Mouse (Mus musculus) intestine, embryonic 16.5 days (tissue): ENCODE results near the gene Creb3l2. TPM values are rescaled to one million over a fixed set of nuclear protein-coding genes. Genes with fewer than 3 reads are reported as not detected.
"Not testable (repeated sequence)": the region's sequence is repeated elsewhere in the genome, so short reads cannot be mapped to it uniquely, and the experiment has no call there.

Experiments
- ATAC-seq: fragments of 200-750 bp; cut with Nextera tagmentation; 2 replicates; pipeline ENCODE4 v1.8.0; 2017; ENCODE audit warnings: moderate TSS enrichment, moderate library complexity
- H3K27ac ChIP-seq: fragments of 300-500 bp; sonication (generic); 2 replicates; pipeline ENCODE4 v1.5.1; 2014; ENCODE audit warnings: mild to moderate bottlenecking, low read length
- H3K27me3 ChIP-seq: fragments of 300-500 bp; sonication (generic); replicated peaks from 2 replicates; pipeline ENCODE4 v1.6.1; 2014; ENCODE audit warnings: low read length, control low read depth, mixed read lengths; ENCODE audit not compliant: control insufficient read depth, insufficient read depth
- H3K36me3 ChIP-seq: fragments of 300-500 bp; sonication (generic); 2 replicates; pipeline ENCODE4 v1.6.1; 2014; ENCODE audit warnings: low read length, control low read depth; ENCODE audit not compliant: control insufficient read depth, insufficient read depth
- H3K4me1 ChIP-seq: fragments of 300-500 bp; sonication (generic); 2 replicates; pipeline ENCODE4 v1.6.1; 2014; ENCODE audit warnings: low read length, control low read depth, mixed read lengths; ENCODE audit not compliant: control insufficient read depth, insufficient read depth
- H3K4me2 ChIP-seq: fragments of 300-500 bp; sonication (generic); 2 replicates; pipeline ENCODE4 v1.6.1; 2014; ENCODE audit warnings: low read depth, low read length, control low read depth
- H3K4me3 ChIP-seq: fragments of 300-500 bp; sonication (generic); 2 replicates; pipeline ENCODE4 v1.5.1; 2014; ENCODE audit warnings: mild to moderate bottlenecking, low read length
- H3K9ac ChIP-seq: fragments of 300-500 bp; sonication (generic); 2 replicates; pipeline ENCODE4 v1.6.1; 2014; ENCODE audit warnings: low read depth, low read length
- H3K9me3 ChIP-seq: fragments of 300-500 bp; sonication (generic); 2 replicates; pipeline ENCODE4 v1.6.1; 2016; ENCODE audit warnings: low read length, control low read depth; ENCODE audit not compliant: control insufficient read depth
- WGBS: fragments of 180-500 bp; shearing (Covaris S2); extraction: QIAGEN DNeasy Blood & Tissue Kit; methylation state at CpG from one replicate; pipeline ENCODE4 v1.1.7; 2014; 5-methylcytosine and 5-hydroxymethylcytosine counted together
- polyA plus RNA-seq: library from polyadenylated mRNA; unstranded; fragments of >200 nt; fragmentation: Nextera tagmentation; extraction: Ambion mirVana; gene quantifications from 2 replicates; pipeline ENCODE4 v1.2.1, GENCODE M21; 2015

The Creb3l2 gene
- polyA plus RNA-seq, 1 experiment from 2014 or later: 13.4 TPM

- WGBS: 73% methylated on average over 6 of the region's 6 CpGs
- H3K4me1 ChIP-seq: peaks cover 22% of the 10 kb centered on the region
- H3K9me3 ChIP-seq: no peaks in the 10 kb centered on the region
- H3K27me3 ChIP-seq: no peaks in the 10 kb centered on the region
- H3K4me2 ChIP-seq: no peak overlapping the region
- H3K36me3 ChIP-seq: no peaks in the 10 kb centered on the region
- no peak overlapping the region for H3K4me3 ChIP-seq
- no peak overlapping the region for H3K9ac ChIP-seq
- no peak for ATAC-seq
- H3K27ac ChIP-seq: no peak overlapping the region
Observed at GRCm38 (mm10) chr6:37392262-37392661, 49.7 kb downstream of the Creb3l2 start.

DNA sequence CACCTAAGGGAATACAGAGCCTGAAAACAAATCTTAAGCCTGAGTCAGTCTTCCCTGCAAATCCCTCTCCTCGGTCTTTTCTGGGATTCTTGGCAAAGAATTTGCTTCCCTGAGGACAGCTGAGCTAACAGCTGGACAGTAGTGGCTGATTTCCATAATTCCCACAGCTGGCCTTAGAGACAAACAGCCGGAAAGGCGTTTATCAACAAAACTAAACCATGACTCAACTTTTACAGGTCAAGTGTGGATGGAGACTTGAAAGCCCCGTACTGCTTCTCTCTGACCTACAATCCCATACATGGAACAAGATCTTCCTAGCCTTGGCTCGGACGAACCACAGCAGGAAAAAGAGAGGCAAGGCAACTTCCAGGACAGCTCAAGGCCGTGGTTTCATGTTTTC lies 50.6 kb downstream of the Creb3l2 start:
- WGBS: 54% methylated on average over 7 of the region's 7 CpGs
- peak; percentile 41; the same call in 1 of the 2 replicates for ATAC-seq

GRCm38 (mm10) chr6:37388960-37389359 lies 53.0 kb downstream of the Creb3l2 start:
- Histone ChIP-seq H3K4me3 (no peak overlapping the region), H3K36me3 (no peaks in the 10 kb centered on the region), H3K4me2 (no peak overlapping the region), H3K27me3 (no peaks in the 10 kb centered on the region), H3K9ac (no peak overlapping the region), H3K27ac (no peak overlapping the region), H3K4me1 (peaks cover 20% of the 10 kb centered on the region), H3K9me3 (no peaks in the 10 kb centered on the region)
- peak; percentile 63 for ATAC-seq
- WGBS: 40% methylated on average over 8 of the region's 8 CpGs

More for the DNA sequence above, 50.6 kb downstream of the Creb3l2 start:
- Histone ChIP-seq H3K4me1 (peaks cover 22% of the 10 kb centered on the region), H3K4me2 (no peak overlapping the region), H3K9me3 (no peaks in the 10 kb centered on the region), H3K4me3 (no peak overlapping the region), H3K27me3 (no peaks in the 10 kb centered on the region), H3K27ac (no peak overlapping the region), H3K36me3 (no peaks in the 10 kb centered on the region), H3K9ac (no peak overlapping the region)

DNA sequence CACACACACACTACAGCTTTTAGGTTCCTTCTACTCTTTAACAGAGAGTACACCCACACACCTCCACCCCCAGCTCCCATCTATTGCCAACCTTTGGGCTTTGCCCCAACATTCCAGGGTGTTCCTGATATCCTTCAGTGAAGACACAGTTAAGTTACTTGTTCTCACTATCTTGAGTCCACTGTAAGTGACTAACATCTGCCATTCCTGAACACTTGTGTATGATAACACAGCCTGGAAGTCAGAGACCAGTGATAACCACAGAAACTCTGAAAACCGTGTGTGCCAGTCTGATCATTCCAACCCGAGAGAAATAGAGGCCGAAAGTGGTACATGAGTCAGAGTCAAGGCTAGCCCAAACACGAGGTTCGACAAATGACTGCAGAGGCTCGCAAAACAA lies 53.4 kb downstream of the Creb3l2 start:
- Histone ChIP-seq H3K36me3 (no peaks in the 10 kb centered on the region), H3K4me1 (peaks cover 20% of the 10 kb centered on the region), H3K9me3 (no peaks in the 10 kb centered on the region), H3K4me2 (no peak overlapping the region), H3K27ac (peak overlapping the region; percentile 0; the same call in 1 of the 2 replicates), H3K27me3 (no peaks in the 10 kb centered on the region), H3K9ac (no peak overlapping the region), H3K4me3 (no peak overlapping the region)
- peak; percentile 53; the same call in 1 of the 2 replicates for ATAC-seq
- WGBS: 63% methylated on average over 6 of the region's 6 CpGs

GRCm38 (mm10) chr6:37387281-37387680 lies 54.7 kb downstream of the Creb3l2 start:
- H3K9me3 ChIP-seq: no peaks in the 10 kb centered on the region
- 76% methylated on average over 4 of the region's 4 CpGs for WGBS
- no peaks in the 10 kb centered on the region for H3K27me3 ChIP-seq
- H3K4me3 ChIP-seq: no peak overlapping the region
- H3K9ac ChIP-seq: no peak overlapping the region
- ATAC-seq: no peak
- H3K4me2 ChIP-seq: no peak overlapping the region
- no peaks in the 10 kb centered on the region for H3K36me3 ChIP-seq
- peaks cover 17% of the 10 kb centered on the region for H3K4me1 ChIP-seq
- H3K27ac ChIP-seq: no peak overlapping the region

GRCm38 (mm10) chr6:37385602-37386285 lies 56.2 kb downstream of the Creb3l2 start:
- ATAC-seq: no peak
- WGBS: 78% methylated on average over 2 of the region's 2 CpGs
- no peak overlapping the region for H3K27ac ChIP-seq
- no peaks in the 10 kb centered on the region for H3K36me3 ChIP-seq
- peaks cover 4% of the 10 kb centered on the region for H3K4me1 ChIP-seq
- H3K9me3 ChIP-seq: no peaks in the 10 kb centered on the region
- no peak overlapping the region for H3K4me3 ChIP-seq
- H3K9ac ChIP-seq: no peak overlapping the region
- H3K27me3 ChIP-seq: no peaks in the 10 kb centered on the region
- H3K4me2 ChIP-seq: no peak overlapping the region

- no peak overlapping the region for H3K27ac ChIP-seq
- H3K36me3 ChIP-seq: no peaks in the 10 kb centered on the region
- ATAC-seq: no peak
- H3K4me3 ChIP-seq: no peak overlapping the region
- H3K9ac ChIP-seq: no peak overlapping the region
- no peak overlapping the region for H3K4me2 ChIP-seq
- H3K4me1 ChIP-seq: no peaks in the 10 kb centered on the region; the same call in 1 of the 2 replicates
- no peaks in the 10 kb centered on the region for H3K27me3 ChIP-seq
- H3K9me3 ChIP-seq: no peaks in the 10 kb centered on the region
- 83% methylated on average over 6 of the region's 6 CpGs for whole genome bisulfite sequencing
Observed at GRCm38 (mm10) chr6:37382761-37383160, 59.2 kb downstream of the Creb3l2 start.

DNA sequence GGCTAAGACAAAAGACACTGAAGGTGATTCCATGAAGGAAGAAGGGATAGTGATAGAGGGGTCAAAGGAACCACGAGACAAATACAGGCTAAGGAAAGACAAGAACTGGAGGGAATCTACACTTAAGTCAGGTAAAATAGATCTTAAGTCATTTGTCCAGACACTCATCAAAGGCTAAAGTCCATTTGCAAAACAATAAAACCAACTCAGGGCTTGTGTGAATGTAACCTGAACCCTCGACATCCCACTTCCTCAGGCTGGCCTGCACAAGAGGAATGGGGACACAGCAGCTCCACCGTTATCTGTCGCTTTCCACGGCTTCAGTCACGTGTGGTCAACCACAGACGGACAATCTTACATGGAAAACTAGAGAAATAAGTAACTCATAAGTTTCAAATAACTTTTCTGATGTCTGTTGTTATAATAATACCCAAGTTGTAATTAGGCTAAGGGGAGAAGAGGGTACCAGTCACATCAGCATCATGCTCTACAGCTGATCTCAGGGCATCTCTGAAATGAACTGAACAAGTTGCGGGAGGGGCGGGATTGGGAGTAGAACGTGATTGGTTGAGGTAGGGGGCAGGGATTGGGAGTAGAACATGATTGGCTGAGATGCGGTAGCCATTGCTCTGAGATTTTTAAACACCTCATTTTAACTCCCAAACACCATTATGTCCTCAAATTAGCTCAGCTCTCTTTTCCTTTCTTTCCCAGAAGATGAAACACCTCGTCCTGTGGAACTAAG lies 63.9 kb downstream of the Creb3l2 start:
- no peaks in the 10 kb centered on the region for H3K27me3 ChIP-seq
- no peaks in the 10 kb centered on the region for H3K4me1 ChIP-seq
- ATAC-seq: no peak
- no peak overlapping the region for H3K4me2 ChIP-seq
- WGBS: 80% methylated on average over 12 of the region's 12 CpGs
- H3K9me3 ChIP-seq: no peaks in the 10 kb centered on the region
- H3K9ac ChIP-seq: no peak overlapping the region
- no peak overlapping the region for H3K27ac ChIP-seq
- no peaks in the 10 kb centered on the region for H3K36me3 ChIP-seq
- no peak overlapping the region for H3K4me3 ChIP-seq

- H3K27ac ChIP-seq, H3K4me3 ChIP-seq, H3K4me1 ChIP-seq, H3K36me3 ChIP-seq, H3K4me2 ChIP-seq, H3K9ac ChIP-seq, H3K27me3 ChIP-seq, ATAC-seq, H3K9me3 ChIP-seq: not testable (repeated sequence)
- WGBS: 83% methylated on average over 3 of the region's 3 CpGs
Observed at GRCm38 (mm10) chr6:37377387-37377786, 64.6 kb downstream of the Creb3l2 start.
